Mouse (Mus musculus) lung, adult 2 months (tissue): ENCODE measurements around the gene Grhl3.

ENCODE experiments used
- CTCF ChIP-seq: fragments of 200-500 bp; IDR thresholded peaks from 2 replicates; pipeline ENCODE4 v1.5.1; 2011; ENCODE audit warnings: mild to moderate bottlenecking, low read length, control low read depth; ENCODE audit not compliant: insufficient read depth
- POLR2A ChIP-seq: fragments of 200-500 bp; IDR thresholded peaks from 2 replicates; pipeline ENCODE4 v1.6.1; 2011; ENCODE audit warnings: low read depth, mild to moderate bottlenecking, control low read depth, low read length, borderline replicate concordance; ENCODE audit errors: extremely low read depth

DNA sequence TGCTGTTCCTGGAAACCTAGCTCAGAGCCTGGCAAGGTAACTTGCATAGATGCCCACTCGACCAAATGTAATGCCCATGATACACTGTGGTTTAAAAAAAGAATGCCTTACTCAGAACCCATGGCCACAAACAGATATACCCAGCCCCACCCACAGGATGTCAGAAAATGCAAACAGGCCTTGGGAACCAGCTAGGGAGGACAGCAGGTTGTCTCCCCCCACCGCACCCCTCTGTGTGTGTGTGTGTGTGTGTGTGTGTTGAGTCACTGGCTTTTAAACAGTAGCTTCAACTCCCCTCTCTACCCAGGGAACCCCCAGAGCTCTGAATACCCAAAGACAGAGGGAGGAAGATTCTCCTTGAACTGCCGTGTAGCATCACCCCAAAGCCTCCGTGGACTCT is 80.2 kb downstream of the Grhl3 start:
- TF ChIP-seq POLR2A (no peak), CTCF (no peak)
